Mouse (Mus musculus): ENCODE data around the gene Dzip3.

DNA sequence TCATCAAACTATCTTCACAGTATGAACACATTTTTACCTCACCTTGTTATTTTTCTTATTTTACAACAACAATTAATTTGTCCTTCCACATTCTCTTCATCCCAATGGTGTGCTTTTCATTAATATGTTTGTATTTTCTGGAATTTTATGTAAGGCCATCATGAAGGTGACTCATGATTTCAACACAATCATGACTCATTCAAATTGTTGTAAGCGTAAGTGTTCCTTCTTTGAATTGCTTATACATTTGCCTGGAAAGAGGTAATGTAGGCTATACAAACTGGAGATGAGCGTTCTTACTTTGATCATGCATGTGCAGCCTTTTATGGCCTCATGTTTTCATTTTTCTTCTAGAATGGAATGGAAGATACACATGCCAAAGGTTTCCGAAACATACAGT, 80.8 kb downstream of the Dzip3 start:
- TF ChIP-seq CTCF (IDR thresholded peaks at IDR 0.05; ENCODE audit: control insufficient read depth, insufficient read depth, low read length): no peak
- no peak for TF ChIP-seq POLR2A (IDR thresholded peaks at IDR 0.05; ENCODE audit: borderline replicate concordance, control insufficient read depth, low read depth, low read length)

All from bone marrow, adult 2 months (tissue).